Mouse (Mus musculus): Measurements from ENCODE around the gene Adcy6. TPM values are rescaled to one million over a fixed set of nuclear protein-coding genes. Genes with fewer than 3 reads are reported as not detected.

Adcy6 gene
- polyA plus RNA-seq, 1 experiment from 2014 or later = 11.7 TPM

DNA sequence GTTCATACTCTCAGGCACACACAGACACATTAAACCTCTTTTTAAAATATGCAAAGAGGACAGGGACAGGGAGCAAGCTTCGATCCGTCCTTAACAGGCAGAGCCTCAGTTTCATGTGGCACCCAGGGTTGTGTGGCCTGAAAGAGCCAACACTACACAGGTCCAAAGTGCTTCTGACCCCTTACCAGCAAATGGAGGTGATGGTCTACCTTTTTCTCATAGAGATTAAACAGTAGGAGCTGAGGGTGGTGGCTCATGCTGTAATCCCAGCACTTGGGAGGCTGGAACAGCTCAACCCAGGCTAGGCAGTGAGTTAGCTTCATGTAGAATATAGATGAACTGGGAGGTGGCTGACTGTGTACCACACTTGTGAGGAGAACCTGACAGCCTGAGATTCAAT is 30.6 kb downstream of the Adcy6 start:
- H3K9me3 ChIP-seq = no peaks in the 10 kb centered on the region
- no peak overlapping the region for H3K27ac ChIP-seq
- no peak overlapping the region for H3K4me3 ChIP-seq
- no peak overlapping the region for H3K4me2 ChIP-seq
- H3K36me3 ChIP-seq = no peaks in the 10 kb centered on the region
- 0 out of 2 replicates have a peak overlapping the region, but pooled peaks have one; percentile 11 for H3K9ac ChIP-seq
- H3K27me3 ChIP-seq = no peaks in the 10 kb centered on the region
- H3K4me1 ChIP-seq = no peaks in the 10 kb centered on the region
- peak; percentile 56; the same call in 1 of the 2 replicates for ATAC-seq (ENCODE audit: insufficient number of reproducible peaks, insufficient read depth, low FRiP score, low TSS enrichment, low read depth)
- 82% methylated on average over 2 of the region's 2 CpGs for WGBS

- Histone ChIP-seq H3K9ac (no peak overlapping the region), H3K27ac (no peak overlapping the region), H3K27me3 (no peaks in the 10 kb centered on the region), H3K36me3 (no peaks in the 10 kb centered on the region), H3K4me1 (peaks cover 7% of the 10 kb centered on the region), H3K4me2 (no peak overlapping the region), H3K9me3 (no peaks in the 10 kb centered on the region), H3K4me3 (no peak overlapping the region)
- no peak for ATAC-seq (ENCODE audit: insufficient number of reproducible peaks, insufficient read depth, low FRiP score, low TSS enrichment, low read depth)
- 77% methylated on average over 4 of the region's 4 CpGs for WGBS
Measured at GRCm38 (mm10) chr15:98573293-98573692, 36.6 kb downstream of the Adcy6 start.

- Histone ChIP-seq H3K4me2 (no peak within 1 kb of the TSS), H3K36me3 (no peaks in the 10 kb centered on the region), H3K4me1 (peaks cover 12% of the 10 kb centered on the region), H3K9me3 (no peaks in the 10 kb centered on the region), H3K9ac (no peak within 1 kb of the TSS), H3K4me3 (no peak within 1 kb of the TSS), H3K27ac (no peak within 1 kb of the TSS), H3K27me3 (no peaks in the 10 kb centered on the region)
- no peak for ATAC-seq (ENCODE audit: insufficient number of reproducible peaks, insufficient read depth, low FRiP score, low TSS enrichment, low read depth)
- 85% methylated on average over 10 of the region's 10 CpGs for WGBS
Measured at GRCm38 (mm10) chr15:98570873-98571538, 38.9 kb downstream of the Adcy6 start, which contains the start of the genes Ccnt1 and 4930415O20Rik. Gene Ccnt1, minus strand, starts transcription at chr15:98570923. Gene 4930415O20Rik, plus strand, starts transcription at chr15:98571004.

GRCm38 (mm10) chr15:98569795-98570365 is 40.0 kb downstream of the Adcy6 start:
- no peak overlapping the region for H3K27ac ChIP-seq
- H3K9ac ChIP-seq = no peak overlapping the region
- H3K27me3 ChIP-seq = no peaks in the 10 kb centered on the region
- 90% methylated on average over 4 of the region's 4 CpGs for WGBS
- no peaks in the 10 kb centered on the region for H3K9me3 ChIP-seq
- ATAC-seq (ENCODE audit: insufficient number of reproducible peaks, insufficient read depth, low FRiP score, low TSS enrichment, low read depth) = no peak
- H3K4me3 ChIP-seq = no peak overlapping the region
- peaks cover 4% of the 10 kb centered on the region; the same call in 1 of the 2 replicates for H3K36me3 ChIP-seq
- no peak overlapping the region for H3K4me2 ChIP-seq
- peaks cover 23% of the 10 kb centered on the region for H3K4me1 ChIP-seq

DNA sequence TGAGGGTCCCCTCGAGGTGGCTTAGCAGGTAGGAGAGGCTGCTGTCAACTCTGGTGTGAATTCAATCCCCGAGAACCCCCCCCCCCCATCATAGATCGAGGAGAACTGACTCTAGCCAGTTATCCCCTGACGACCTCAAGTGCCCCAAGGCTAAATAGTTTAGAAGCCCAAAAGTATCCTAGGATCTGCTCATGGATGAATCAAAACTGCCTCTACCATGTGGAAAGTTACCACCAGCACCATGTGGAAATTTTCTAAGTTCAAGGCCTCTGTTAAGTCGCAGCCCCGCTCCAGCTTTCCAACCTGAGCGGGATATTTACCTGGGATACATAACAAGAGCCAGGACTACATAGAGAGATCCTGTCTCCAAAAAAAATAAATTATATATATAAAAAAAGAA is 40.7 kb downstream of the Adcy6 start:
- ATAC-seq (ENCODE audit: insufficient number of reproducible peaks, insufficient read depth, low FRiP score, low TSS enrichment, low read depth) = no peak
- H3K4me1 ChIP-seq = peaks cover 26% of the 10 kb centered on the region
- H3K27ac ChIP-seq = 0 out of 2 replicates have a peak overlapping the region, but pooled peaks have one; percentile 95
- WGBS = 60% methylated on average over 7 of the region's 7 CpGs
- peak overlapping the region; percentile 83 for H3K4me2 ChIP-seq
- peak overlapping the region; percentile 87 for H3K9ac ChIP-seq
- no peaks in the 10 kb centered on the region for H3K27me3 ChIP-seq
- H3K36me3 ChIP-seq = peaks cover 4% of the 10 kb centered on the region; the same call in 1 of the 2 replicates
- H3K4me3 ChIP-seq = peak overlapping the region; percentile 92
- no peaks in the 10 kb centered on the region for H3K9me3 ChIP-seq

GRCm38 (mm10) chr15:98568256-98569033 is 41.4 kb downstream of the Adcy6 start:
- 12% methylated on average over 22 of the region's 22 CpGs for WGBS
- ATAC-seq (ENCODE audit: insufficient number of reproducible peaks, insufficient read depth, low FRiP score, low TSS enrichment, low read depth) = no peak

GRCm38 (mm10) chr15:98567278-98568134 is 42.4 kb downstream of the Adcy6 start:
- Histone ChIP-seq H3K9ac (peak overlapping the region; percentile 97), H3K9me3 (no peaks in the 10 kb centered on the region), H3K4me2 (peak overlapping the region; percentile 83), H3K27me3 (no peaks in the 10 kb centered on the region), H3K4me1 (peaks cover 26% of the 10 kb centered on the region), H3K27ac (peak overlapping the region; percentile 97), H3K4me3 (peak overlapping the region; percentile 92), H3K36me3 (peaks cover 16% of the 10 kb centered on the region)
- WGBS = under 1% methylated on average over 88 of the region's 88 CpGs
- ATAC-seq (ENCODE audit: insufficient number of reproducible peaks, insufficient read depth, low FRiP score, low TSS enrichment, low read depth) = peak; percentile 94

More at GRCm38 (mm10) chr15:98568256-98569033, 41.4 kb downstream of the Adcy6 start:
- Histone ChIP-seq H3K4me3 (peak overlapping the region; percentile 92), H3K9ac (peak overlapping the region; percentile 87), H3K36me3 (peaks cover 7% of the 10 kb centered on the region), H3K4me1 (peaks cover 26% of the 10 kb centered on the region), H3K27me3 (no peaks in the 10 kb centered on the region), H3K4me2 (peak overlapping the region; percentile 83), H3K9me3 (no peaks in the 10 kb centered on the region), H3K27ac (peak overlapping the region; percentile 95)

GRCm38 (mm10) chr15:98566973-98567277 is 43.0 kb downstream of the Adcy6 start:
- Histone ChIP-seq H3K4me1 (peaks cover 26% of the 10 kb centered on the region), H3K4me3 (peak overlapping the region; percentile 92), H3K36me3 (peaks cover 17% of the 10 kb centered on the region), H3K4me2 (peak overlapping the region; percentile 82), H3K27ac (peak overlapping the region; percentile 97), H3K9ac (peak overlapping the region; percentile 97), H3K27me3 (no peaks in the 10 kb centered on the region), H3K9me3 (no peaks in the 10 kb centered on the region)
- no peak for ATAC-seq (ENCODE audit: insufficient number of reproducible peaks, insufficient read depth, low FRiP score, low TSS enrichment, low read depth)
- WGBS = under 1% methylated on average over 15 of the region's 15 CpGs

GRCm38 (mm10) chr15:98557186-98557585 is 52.7 kb downstream of the Adcy6 start:
- no peak for ATAC-seq (ENCODE audit: insufficient number of reproducible peaks, insufficient read depth, low FRiP score, low TSS enrichment, low read depth)
- H3K4me2 ChIP-seq = no peak overlapping the region
- 0 out of 2 replicates have a peak overlapping the region, but pooled peaks have one; percentile 16 for H3K9ac ChIP-seq
- no peaks in the 10 kb centered on the region for H3K4me1 ChIP-seq
- no peak overlapping the region for H3K4me3 ChIP-seq
- H3K36me3 ChIP-seq = peaks cover 68% of the 10 kb centered on the region
- no peaks in the 10 kb centered on the region for H3K9me3 ChIP-seq
- no peaks in the 10 kb centered on the region for H3K27me3 ChIP-seq
- WGBS = 87% methylated on average over 5 of the region's 5 CpGs
- H3K27ac ChIP-seq = no peak overlapping the region

DNA sequence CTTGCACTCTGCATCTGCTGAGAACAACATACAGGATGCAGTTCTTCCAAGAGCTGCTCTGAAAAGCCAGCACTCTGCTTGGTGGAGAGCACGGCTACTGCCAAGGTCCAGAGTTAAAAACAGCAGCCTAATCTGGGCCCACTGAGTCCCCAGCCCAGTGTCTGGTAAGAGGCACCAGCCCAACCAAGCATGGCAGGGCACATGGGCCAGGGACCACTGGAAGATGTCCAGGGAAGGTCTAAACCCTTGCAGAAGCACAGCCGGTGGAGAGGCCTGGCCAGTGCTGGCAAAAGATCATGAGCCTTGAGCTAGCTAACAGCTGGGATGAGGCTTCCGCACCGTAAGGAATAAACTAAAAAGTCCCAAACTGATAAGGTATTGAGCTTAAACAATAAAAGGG is 54.0 kb downstream of the Adcy6 start:
- Histone ChIP-seq H3K4me2 (no peak overlapping the region), H3K36me3 (peaks cover 76% of the 10 kb centered on the region)

DNA sequence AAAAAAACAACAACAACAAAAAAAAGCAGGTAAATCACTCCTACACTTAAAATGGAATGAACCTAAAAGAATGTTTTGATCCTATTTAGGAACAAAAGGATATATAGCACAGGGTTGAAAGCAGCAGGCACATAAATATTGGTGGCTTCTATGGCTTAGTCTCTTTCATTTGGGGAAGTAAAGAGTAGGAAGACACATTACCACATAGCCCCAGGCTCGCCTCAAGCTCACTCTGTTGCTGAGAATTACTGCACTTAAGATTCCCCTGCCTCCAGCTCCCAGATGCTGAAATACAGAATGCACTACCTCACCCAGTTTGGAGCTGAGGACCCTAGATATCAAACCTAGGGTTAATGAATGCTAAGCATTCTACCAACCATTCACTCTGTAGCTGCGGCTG is 57.1 kb downstream of the Adcy6 start:
- Histone ChIP-seq H3K27ac (no peak overlapping the region), H3K4me2 (no peak overlapping the region), H3K4me3 (no peak overlapping the region), H3K27me3 (no peaks in the 10 kb centered on the region), H3K9ac (no peak overlapping the region), H3K9me3 (no peaks in the 10 kb centered on the region), H3K4me1 (no peaks in the 10 kb centered on the region), H3K36me3 (peaks cover 78% of the 10 kb centered on the region)
- 82% methylated on average over 2 of the region's 2 CpGs for WGBS
- ATAC-seq (ENCODE audit: insufficient number of reproducible peaks, insufficient read depth, low FRiP score, low TSS enrichment, low read depth) = no peak

More for the DNA sequence above, 54.0 kb downstream of the Adcy6 start:
- no peak overlapping the region for H3K27ac ChIP-seq
- H3K4me3 ChIP-seq = no peak overlapping the region
- 92% methylated on average over 4 of the region's 4 CpGs for WGBS
- no peak overlapping the region for H3K9ac ChIP-seq
- no peaks in the 10 kb centered on the region for H3K4me1 ChIP-seq
- H3K27me3 ChIP-seq = no peaks in the 10 kb centered on the region
- H3K9me3 ChIP-seq = no peaks in the 10 kb centered on the region
- ATAC-seq (ENCODE audit: insufficient number of reproducible peaks, insufficient read depth, low FRiP score, low TSS enrichment, low read depth) = no peak

All from embryonic facial prominence, embryonic 13.5 days (tissue).